Mouse (Mus musculus) kidney, adult 2 months (tissue): ENCODE measurements at regions not wholly inside any gene's neighbourhood (a gene's known extent, or its start where the extent isn't known, plus 50 kb on each side); places are given as distances from the start of the nearest gene placed in this dataset.

Source experiments
- DNase-seq: peaks from one replicate; pipeline ENCODE4 v3.0.0; 2021
- H3K27ac ChIP-seq: fragments of 200-500 bp; 2 replicates; pipeline ENCODE4 v1.5.1; 2012; ENCODE audit warnings: low read depth, low read length, control low read depth, inconsistent platforms; ENCODE audit not compliant: insufficient read depth
- H3K27me3 ChIP-seq: fragments of 200-500 bp; replicated peaks from 2 replicates; pipeline ENCODE4 v1.6.1; 2012; ENCODE audit warnings: mild to moderate bottlenecking, moderate library complexity, low read length, inconsistent platforms; ENCODE audit not compliant: control insufficient read depth, insufficient read depth
- H3K36me3 ChIP-seq: fragments of 200-500 bp; 2 replicates; pipeline ENCODE4 v1.6.1; 2012; ENCODE audit warnings: mild to moderate bottlenecking, moderate library complexity, low read length, inconsistent platforms; ENCODE audit not compliant: control insufficient read depth, insufficient read depth
- H3K4me1 ChIP-seq: fragments of 200-500 bp; 2 replicates; pipeline ENCODE4 v1.6.1; 2011; ENCODE audit warnings: low read length; ENCODE audit not compliant: control insufficient read depth, insufficient read depth
- H3K4me3 ChIP-seq: fragments of 200-500 bp; 2 replicates; pipeline ENCODE4 v1.5.1; 2011; ENCODE audit warnings: mild to moderate bottlenecking, low read depth, low read length, control low read depth; ENCODE audit not compliant: insufficient read depth
- CTCF ChIP-seq: fragments of 200-500 bp; conservative IDR thresholded peaks from 2 replicates; pipeline ENCODE4 v1.5.1; 2011; ENCODE audit warnings: low read depth, mild to moderate bottlenecking, control low read depth, low read length, moderate library complexity, mixed read lengths; ENCODE audit not compliant: insufficient read depth, insufficient read length
- POLR2A ChIP-seq: fragments of 200-500 bp; IDR thresholded peaks from one replicate; pipeline ENCODE4 v1.6.1; 2011; ENCODE audit warnings: low read depth, low read length, control low read depth
- WGBS: fragments of 180-500 bp; shearing (Covaris S2); methylation state at CpG from one replicate; pipeline ENCODE4 v1.1.7; 2018; 5-methylcytosine and 5-hydroxymethylcytosine counted together

DNA sequence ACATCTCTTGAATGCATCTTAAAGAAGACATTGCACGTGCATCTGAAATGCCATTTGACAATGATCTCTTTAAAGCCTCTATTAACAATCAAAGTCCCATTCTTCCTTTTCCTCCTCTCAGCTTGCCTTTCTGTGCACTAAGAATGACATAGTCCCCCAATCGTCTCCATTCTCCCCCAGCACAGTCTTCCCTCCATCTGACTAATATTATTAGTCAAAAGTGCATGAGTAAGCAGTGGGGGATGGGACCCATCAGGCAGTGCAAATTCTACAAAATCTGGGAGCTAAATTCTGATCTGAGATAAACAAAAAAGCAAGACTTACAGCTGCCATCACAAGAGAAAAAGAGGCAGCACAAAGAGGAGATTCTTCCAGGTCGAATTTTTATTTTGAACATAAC is 475.0 kb downstream of the Efnb2 start:
- Histone ChIP-seq H3K36me3 (no peaks in the 10 kb centered on the region), H3K4me3 (no peak overlapping the region), H3K27me3 (no peaks in the 10 kb centered on the region; the same call in 1 of the 2 replicates), H3K4me1 (no peaks in the 10 kb centered on the region), H3K27ac (no peak overlapping the region)
- no peak for DNase-seq
- TF ChIP-seq CTCF (no peak), POLR2A (no peak)
- 70% methylated on average over 3 of the region's 3 CpGs for WGBS

DNA sequence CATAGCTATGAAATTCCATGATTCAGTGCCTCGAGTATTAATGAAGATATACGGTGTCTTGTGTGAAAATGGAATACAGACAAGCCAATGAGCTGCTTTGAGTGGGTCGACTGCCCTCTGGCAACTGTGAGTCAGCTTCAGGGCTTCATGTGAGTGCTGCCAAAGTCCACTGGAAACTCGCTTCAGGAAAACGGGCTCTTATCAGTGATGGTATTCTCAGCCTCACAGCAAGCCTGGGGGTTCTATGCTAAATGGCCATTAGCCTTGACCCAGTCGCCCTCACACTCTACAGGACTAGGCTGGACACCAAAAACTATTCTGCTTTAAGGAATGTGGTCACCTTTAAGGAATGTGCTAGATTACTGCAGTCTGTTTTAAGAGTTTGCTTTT is 477.8 kb downstream of the Efnb2 start:
- Histone ChIP-seq H3K27ac (no peak overlapping the region), H3K36me3 (no peaks in the 10 kb centered on the region), H3K4me3 (no peak overlapping the region), H3K4me1 (no peaks in the 10 kb centered on the region), H3K27me3 (no peaks in the 10 kb centered on the region; the same call in 1 of the 2 replicates)
- 37% methylated on average over 6 of the region's 6 CpGs for WGBS
- TF ChIP-seq POLR2A (no peak), CTCF (no peak)
- peak; percentile 2 for DNase-seq

DNA sequence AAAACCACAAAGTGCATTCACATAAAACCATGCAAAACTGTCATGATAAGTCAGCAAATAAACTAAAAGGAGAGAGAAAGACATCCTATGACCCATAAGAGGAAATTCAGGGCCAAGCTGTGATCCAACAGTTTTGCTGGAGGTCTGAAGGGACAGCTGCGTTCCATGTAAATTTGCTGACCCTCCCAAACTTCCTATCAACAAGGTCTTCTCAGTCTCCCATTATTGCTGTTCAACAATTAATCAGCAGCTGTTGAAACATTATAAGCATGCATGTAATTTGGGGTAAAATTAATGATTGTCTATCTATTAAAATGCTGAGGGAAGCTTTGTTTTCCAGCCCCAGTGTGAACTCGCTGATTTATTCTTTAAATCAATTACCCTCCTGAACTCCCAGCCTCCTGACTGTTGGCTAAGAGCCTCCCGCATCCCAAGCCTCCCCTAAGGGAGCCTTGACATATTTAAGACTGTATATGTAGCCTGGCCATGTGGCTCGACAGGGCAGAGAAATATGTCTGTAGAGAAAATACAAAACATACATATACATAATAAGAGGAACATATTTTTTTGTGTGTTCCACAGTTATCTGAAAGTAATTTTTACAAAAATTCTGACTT is 478.3 kb downstream of the Efnb2 start:
- TF ChIP-seq POLR2A (no peak), CTCF (no peak)
- 52% methylated on average over 4 of the region's 4 CpGs for WGBS

DNA sequence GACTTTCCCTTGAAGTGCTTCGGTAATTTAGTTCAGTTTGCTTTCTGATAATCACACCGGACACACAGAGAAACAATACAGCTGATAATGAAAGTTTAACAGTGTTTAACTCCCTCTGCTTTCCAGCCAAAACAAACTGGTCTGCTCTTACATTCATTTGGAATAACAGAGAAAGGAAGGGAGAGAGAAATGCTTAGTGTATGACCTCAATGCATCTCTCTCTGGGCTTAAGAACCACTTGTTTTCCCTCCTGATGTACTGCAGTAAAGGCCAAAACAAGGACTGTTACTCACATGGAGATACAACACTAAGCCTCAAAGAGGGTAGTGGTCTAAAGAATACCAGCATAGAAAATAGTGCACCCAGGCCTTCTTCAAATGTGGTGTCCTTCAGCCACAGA is 478.9 kb downstream of the Efnb2 start:
- 67% methylated on average over 2 of the region's 2 CpGs for WGBS
- TF ChIP-seq POLR2A (no peak), CTCF (no peak)
- Histone ChIP-seq H3K4me3 (no peak overlapping the region), H3K27ac (no peak overlapping the region), H3K27me3 (no peaks in the 10 kb centered on the region; the same call in 1 of the 2 replicates), H3K36me3 (no peaks in the 10 kb centered on the region), H3K4me1 (no peaks in the 10 kb centered on the region)
- no peak for DNase-seq

More for the DNA sequence above, 478.3 kb downstream of the Efnb2 start:
- Histone ChIP-seq H3K4me1 (no peaks in the 10 kb centered on the region), H3K27me3 (no peaks in the 10 kb centered on the region; the same call in 1 of the 2 replicates), H3K4me3 (no peak overlapping the region), H3K36me3 (no peaks in the 10 kb centered on the region), H3K27ac (no peak overlapping the region)
- peak; percentile 16 for DNase-seq

DNA sequence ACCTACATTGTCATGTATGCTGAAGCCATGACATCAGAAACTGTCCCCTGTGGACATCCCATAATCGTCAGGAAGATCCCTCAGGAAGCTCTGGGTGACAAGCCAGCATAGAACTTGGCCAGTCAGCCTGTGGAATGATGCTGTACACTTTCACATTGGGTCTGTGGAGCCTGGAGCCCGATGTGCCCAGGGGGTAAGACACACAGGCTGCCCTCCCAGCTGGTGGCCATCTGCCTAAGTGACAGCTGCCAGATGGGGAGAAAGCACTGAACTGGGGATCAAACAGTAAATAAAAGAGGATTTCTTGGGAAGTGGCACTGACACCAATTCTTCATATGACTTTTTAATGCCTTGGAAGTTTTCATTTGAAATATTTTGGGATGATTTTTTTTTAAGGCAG is 486.8 kb downstream of the Efnb2 start:
- no peaks in the 10 kb centered on the region for H3K4me1 ChIP-seq
- 38% methylated on average over 2 of the region's 2 CpGs for WGBS
- TF ChIP-seq CTCF (no peak), POLR2A (no peak)

DNA sequence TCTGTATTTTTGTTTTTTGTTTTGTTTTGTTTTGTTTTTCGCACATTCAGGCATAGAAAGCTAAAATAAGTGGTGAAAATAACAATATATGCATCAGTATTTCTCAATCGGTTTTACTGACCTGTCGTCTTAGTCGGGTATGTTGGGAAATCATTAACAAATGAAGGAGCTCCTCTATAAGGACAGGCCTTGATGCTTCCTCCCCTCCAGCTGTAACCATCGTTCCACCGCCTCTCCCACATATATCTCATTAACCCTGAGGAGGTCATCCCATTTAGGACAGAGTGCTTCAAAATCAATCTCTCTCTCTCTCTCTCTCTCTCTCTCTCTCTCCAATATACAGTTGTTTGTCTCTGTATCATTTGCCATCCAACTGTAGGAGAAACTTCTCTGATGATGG is 492.4 kb downstream of the Efnb2 start:
- H3K4me3 ChIP-seq: no peak overlapping the region
- H3K4me1 ChIP-seq: no peaks in the 10 kb centered on the region
- WGBS: 44% methylated on average over 6 of the region's 6 CpGs
- no peak for TF ChIP-seq POLR2A
- TF ChIP-seq CTCF: no peak
- no peaks in the 10 kb centered on the region for H3K27me3 ChIP-seq
- H3K27ac ChIP-seq: no peak overlapping the region
- DNase-seq: no peak
- no peaks in the 10 kb centered on the region for H3K36me3 ChIP-seq

More for the DNA sequence above, 486.8 kb downstream of the Efnb2 start:
- Histone ChIP-seq H3K27me3 (no peaks in the 10 kb centered on the region), H3K36me3 (no peaks in the 10 kb centered on the region), H3K4me3 (no peak overlapping the region), H3K27ac (no peak overlapping the region)
- DNase-seq: no peak

DNA sequence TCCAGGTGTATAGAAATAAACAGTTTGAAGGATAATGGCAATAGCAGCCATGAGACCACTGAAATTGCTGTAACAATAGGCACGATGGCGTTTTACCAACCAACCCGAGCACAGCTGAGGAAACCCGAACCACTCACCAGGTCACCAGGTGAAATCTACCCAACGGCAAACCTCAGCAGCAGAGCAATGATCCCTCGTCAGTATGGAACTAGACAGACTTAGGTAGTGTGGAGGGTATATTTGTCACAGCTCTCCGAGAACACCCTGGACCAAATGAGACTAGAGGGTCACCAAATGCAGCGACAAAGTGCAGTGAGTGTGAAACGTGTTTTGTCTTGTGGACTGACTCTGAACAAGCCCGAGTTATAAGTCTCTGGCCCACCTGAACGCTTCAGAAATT is 492.8 kb downstream of the Efnb2 start:
- Histone ChIP-seq H3K4me3 (no peak overlapping the region), H3K27me3 (no peaks in the 10 kb centered on the region), H3K36me3 (no peaks in the 10 kb centered on the region), H3K4me1 (no peaks in the 10 kb centered on the region), H3K27ac (no peak overlapping the region)
- no peak for TF ChIP-seq POLR2A
- TF ChIP-seq CTCF: no peak
- DNase-seq: no peak
- WGBS: 49% methylated on average over 11 of the region's 11 CpGs

DNA sequence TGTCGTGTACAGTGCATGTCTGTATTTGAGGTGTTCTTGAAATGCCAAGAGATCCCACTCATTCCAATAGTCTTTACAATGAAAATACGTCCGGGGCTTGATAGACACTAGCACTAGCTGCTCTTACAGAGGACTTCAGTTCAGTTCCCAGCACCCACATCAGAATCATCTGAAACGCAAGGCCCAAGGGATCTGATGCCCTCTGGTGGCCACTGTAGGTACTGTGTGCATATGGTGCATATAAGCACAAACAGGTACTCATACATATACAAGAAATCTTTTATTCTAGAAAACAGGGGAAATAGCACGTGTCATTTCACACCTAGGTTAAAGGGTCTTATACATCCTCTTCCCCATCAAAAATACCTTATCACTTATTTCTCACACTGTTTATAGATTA is 513.5 kb downstream of the Efnb2 start:
- DNase-seq: no peak
- H3K4me1 ChIP-seq: no peaks in the 10 kb centered on the region
- 99% methylated on average over 5 of the region's 5 CpGs for WGBS
- no peak overlapping the region for H3K27ac ChIP-seq
- no peak for TF ChIP-seq POLR2A
- 0 out of 2 replicates have a peak, but pooled peaks have one; percentile 5 for TF ChIP-seq CTCF
- no peaks in the 10 kb centered on the region for H3K27me3 ChIP-seq
- H3K4me3 ChIP-seq: no peak overlapping the region
- no peaks in the 10 kb centered on the region for H3K36me3 ChIP-seq
